In the genomic region with DNA sequence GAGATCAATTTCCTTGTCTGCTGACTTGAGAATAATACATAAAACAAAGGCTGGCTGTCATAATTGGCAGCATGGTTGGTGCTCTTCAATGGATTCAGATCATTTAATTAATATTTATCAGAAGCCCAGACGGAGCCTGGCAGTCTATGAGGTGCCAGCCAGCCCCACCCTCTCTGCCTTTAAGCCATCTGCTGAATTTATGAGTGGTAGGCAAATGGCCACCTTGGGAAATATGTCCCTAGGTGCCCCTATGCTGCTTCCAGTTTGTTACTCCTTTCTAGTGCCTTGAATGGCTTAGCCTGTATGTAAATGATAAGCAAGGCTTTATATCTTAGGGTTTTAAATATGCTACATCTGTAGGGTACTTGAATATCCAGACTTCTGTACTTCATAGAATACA, we compare ENCODE assay signal across 27 mouse cellular contexts. TPM values are rescaled to one million over a fixed set of nuclear protein-coding genes. Genes with fewer than 3 reads are reported as not detected.
A peak's percentile ranks its signal among the peaks of the same experiment; 100 is the strongest.
DNase-seq lines count a peak whose midpoint lies in the region; ATAC-seq and TF ChIP-seq lines count a peak whose summit lies in the region.
"Had no signal": no experiment of that assay in that cellular context is flagged by ENCODE, and none has a peak within 500 bp of the region (broad histone marks: within the 10 kb centered on the region; RNA-seq: fewer than 3 reads in every experiment).

No protein-coding gene starts in this region.

- H3K4me3 ChIP-seq in forebrain, embryonic 16.5 days (replicated peaks; ENCODE audit: low read length), result no peak overlapping the region
- H3K4me3 ChIP-seq: gastrocnemius, adult 2 months; myocyte had no signal

- ATAC-seq in forebrain, embryonic 16.5 days, result peak; percentile 79
- ATAC-seq in megakaryocyte progenitor cell, adult 5-6 weeks (replicated peaks; ENCODE audit: poor library complexity), result peak; percentile 39

- no peaks in the 10 kb centered on the region for H3K36me3 ChIP-seq in forebrain, embryonic 16.5 days (ENCODE audit: control insufficient read depth, insufficient read depth)

- no peak for TF ChIP-seq CTCF in brain, embryonic 14.5 days (IDR thresholded peaks at IDR 0.05; ENCODE audit: borderline replicate concordance, extremely low read depth, insufficient read depth, insufficient read length)

- no peak overlapping the region for H3K9ac ChIP-seq in forebrain, embryonic 16.5 days (replicated peaks; ENCODE audit: low read depth, low read length)

- H3K27ac ChIP-seq in forebrain, embryonic 16.5 days (ENCODE audit: low read length), result peak overlapping the region; percentile 62; the same call in 1 of the 2 replicates
- H3K27ac ChIP-seq: gastrocnemius, adult 2 months had no signal

- no peaks in the 10 kb centered on the region for H3K27me3 ChIP-seq in forebrain, embryonic 16.5 days (replicated peaks; ENCODE audit: control insufficient read depth, insufficient read depth, low read length)

- H3K4me2 ChIP-seq in forebrain, embryonic 16.5 days (ENCODE audit: low read length), result no peak overlapping the region
- H3K4me2 ChIP-seq: heart, embryonic 11.5 days had no signal

- H3K4me1 ChIP-seq in forebrain, embryonic 16.5 days (replicated peaks; ENCODE audit: control insufficient read depth, insufficient read depth, low read length), result peaks cover 7% of the 10 kb centered on the region

- intact Hi-C loops in left cerebral cortex, postnatal 10 days (cut with DNase I), result no loop called here

- H3K9me3 ChIP-seq in forebrain, embryonic 16.5 days (ENCODE audit: control insufficient read depth, low read length), result no peaks in the 10 kb centered on the region

- DNase-seq in layer of hippocampus, postnatal 10 days (ENCODE audit: low spot score in 2 of 2), result peak; percentile 31 to 37
- DNase-seq in layer of hippocampus, adult 9-10 months (ENCODE audit: low spot score), result no peak
- DNase-seq in brain, embryonic 14.5 days (ENCODE audit: low read depth), result peak; percentile 85
- DNase-seq in adrenal gland, adult (ENCODE audit: inconsistent age in 2 of 2, low spot score in 1 of 2), result no peak
- DNase-seq in left cerebral cortex, postnatal 10 days (ENCODE audit: extremely low spot score in 1 of 2, low spot score in 2 of 2), result no peak
- DNase-seq: adrenal gland, adult 2 months; cerebellum, adult 9-11 months; embryo, embryonic 11 days; gastrocnemius, adult 2 months; heart, postnatal 10 days; kidney, adult 11 months; liver; lung, postnatal 10 days; right cerebral cortex, adult 18-20 months; thymus, postnatal 14 days had no signal

- WGBS in forebrain, embryonic 16.5 days, result 9% methylated on average over 1 of the region's 1 CpGs

- no peak for TF ChIP-seq POLR2A in brain, embryonic 14.5 days (IDR thresholded peaks at IDR 0.05; ENCODE audit: borderline replicate concordance, extremely low read depth, insufficient read depth, insufficient read length, poor library complexity, severe bottlenecking)

RNA-seq across cellular contexts. Expression of a gene that starts 25.0 kb away (rescaled TPM):
- total RNA-seq in layer of hippocampus, postnatal 10 days (2021), result not detected
- not detected in 2 replicates for polyA plus RNA-seq in brain, embryonic 14.5 days (2012; rRNA removed)
- polyA plus RNA-seq in forebrain, embryonic 16.5 days (2015; fragmentation: Nextera tagmentation; extraction: Ambion mirVana), result not detected in 2 replicates
- total RNA-seq in megakaryocyte progenitor cell, adult 5-6 weeks (2015), result not detected in 2 replicates
- total RNA-seq in megakaryocyte progenitor cell, adult 5-6 weeks (2017), result not detected in 2 replicates
- not detected for total RNA-seq in left cerebral cortex, postnatal 10 days (2021)
- total RNA-seq: adrenal gland, adult 2 months; gastrocnemius, adult 2 months; heart, postnatal 10 days; layer of hippocampus, postnatal 25 days; left cerebral cortex, postnatal 25 days; megakaryocyte, adult 5-6 weeks had no signal
- polyA plus RNA-seq: adrenal gland, adult 2 months; embryonic facial prominence, embryonic 14.5 days; gonadal fat pad, adult 2 months; heart, embryonic 11.5 days; large intestine, adult 2 months; liver, embryonic 16.5 days; myocyte; small intestine, adult 2 months had no signal

Comparison
In these comparisons a context has a peak if more than half of its experiments do, and no peak if none do; other contexts are left out.
1. DNase-seq: peak in layer of hippocampus, postnatal 10 days (2 of 2) and brain, embryonic 14.5 days (single experiment); none in layer of hippocampus, adult 9-10 months (single experiment), adrenal gland, adult (0 of 2) and left cerebral cortex, postnatal 10 days (0 of 2).